Mouse (Mus musculus) cortical plate, adult 2 months (tissue): ENCODE results near the gene Pga5.

Source experiments
- CTCF ChIP-seq: fragments of 200-500 bp; IDR thresholded peaks from 2 replicates; pipeline ENCODE4 v1.5.1; 2011; ENCODE audit warnings: mild to moderate bottlenecking, control low read depth, low read length; ENCODE audit not compliant: insufficient read depth; ENCODE audit errors: extremely low read depth
- POLR2A ChIP-seq: fragments of 200-500 bp; IDR thresholded peaks from 2 replicates; pipeline ENCODE4 v1.6.1; 2011; ENCODE audit warnings: mild to moderate bottlenecking, low read length, control low read depth; ENCODE audit not compliant: insufficient read depth; ENCODE audit errors: extremely low read depth

DNA sequence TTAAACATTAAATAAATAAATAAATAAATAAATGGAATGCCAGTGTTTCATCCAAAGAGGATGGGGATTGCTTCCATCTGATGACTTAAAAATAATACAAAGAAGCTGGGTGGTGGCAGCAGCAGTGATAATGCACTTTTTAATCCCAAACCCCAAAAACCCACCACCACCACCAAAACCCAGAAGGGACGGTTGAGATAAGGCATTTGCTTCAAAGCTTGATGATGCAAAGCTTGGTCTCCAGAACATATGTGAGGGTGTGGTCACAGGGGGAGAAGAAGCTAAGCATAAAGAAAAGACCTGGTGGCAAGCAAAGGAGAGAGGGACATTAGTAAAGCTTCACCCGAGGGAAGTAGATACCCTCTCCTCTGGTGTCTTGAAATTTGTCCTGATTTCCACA lies 16.0 kb downstream of the Pga5 start:
- TF ChIP-seq CTCF, result no peak
- no peak for TF ChIP-seq POLR2A
